Mouse (Mus musculus): ENCODE results near the gene Ect2l.
"Not testable (repeated sequence)": the region's sequence is repeated elsewhere in the genome, so short reads cannot be mapped to it uniquely, and the experiment has no call there.

DNA sequence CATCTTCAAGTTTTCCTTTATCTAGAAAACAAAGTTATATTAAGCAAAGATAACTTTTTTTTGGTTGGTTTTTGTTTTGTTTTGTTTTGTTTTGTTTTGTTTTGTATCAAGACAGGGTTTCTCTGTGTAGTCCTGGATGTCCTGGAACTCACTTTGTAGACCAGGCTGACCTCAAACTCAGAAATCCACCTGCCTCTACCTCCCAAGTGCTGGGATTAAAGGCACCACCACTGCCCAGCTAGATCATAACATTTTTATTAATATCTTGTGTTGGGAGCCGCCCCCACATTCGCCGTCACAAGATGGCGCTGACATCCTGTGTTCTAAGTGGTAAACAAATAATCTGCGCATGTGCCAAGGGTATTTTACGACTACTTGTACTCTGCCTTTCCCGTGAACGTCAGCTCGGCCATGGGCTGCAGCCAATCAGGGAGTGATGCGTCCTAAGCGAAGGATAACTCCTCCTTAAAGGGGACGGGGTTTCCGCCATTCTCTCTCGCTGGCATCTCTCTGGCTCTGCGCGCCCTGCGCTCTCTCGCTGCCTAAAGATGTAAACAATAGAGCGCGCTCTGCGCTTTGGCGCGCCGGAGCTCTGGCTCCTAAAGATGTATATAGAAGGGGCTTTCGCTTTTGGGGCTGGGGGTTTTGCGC, 71.7 kb downstream of the Ect2l start:
- TF ChIP-seq POLR2A (IDR thresholded peaks at IDR 0.05; ENCODE audit: low read depth, low read length); CTCF (conservative IDR thresholded peaks at IDR 0.05; ENCODE audit: insufficient read depth, insufficient read length, low read depth, low read length): not testable (repeated sequence)

Measured in kidney, adult 2 months (tissue).